Mouse (Mus musculus) kidney, postnatal 25 days (tissue): ENCODE measurements around the gene Htatip2.

Source experiments
- DNase-seq, 2 experiments: peaks; one replicate each; pipeline ENCODE4 v3.0.0; 2021; ENCODE audit warnings: mixed read lengths in 2 of 2

Htatip2 gene

GRCm38 (mm10) chr7:49786618-49787382 is 27.9 kb downstream of the Htatip2 start:
- peak; percentile 71 to 77 for DNase-seq

- no peak for DNase-seq
These were observed 28.4 kb downstream of the Htatip2 start for GRCm38 (mm10) chr7:49787383-49787645.

GRCm38 (mm10) chr7:49794304-49794703 is 35.4 kb downstream of the Htatip2 start:
- no peak for DNase-seq

GRCm38 (mm10) chr7:49797171-49797570 is 38.3 kb downstream of the Htatip2 start:
- DNase-seq = no peak

GRCm38 (mm10) chr7:49803511-49803910 is 44.6 kb downstream of the Htatip2 start:
- DNase-seq = no peak

GRCm38 (mm10) chr7:49804638-49805165 is 45.8 kb downstream of the Htatip2 start:
- no peak for DNase-seq

- no peak for DNase-seq
These were observed 46.7 kb downstream of the Htatip2 start for GRCm38 (mm10) chr7:49805618-49806017.

- no peak for DNase-seq
These were observed 48.3 kb downstream of the Htatip2 start for GRCm38 (mm10) chr7:49807093-49807682.

GRCm38 (mm10) chr7:49807846-49808622 is 49.1 kb downstream of the Htatip2 start:
- no peak for DNase-seq

- no peak for DNase-seq
These were observed 50.2 kb downstream of the Htatip2 start for GRCm38 (mm10) chr7:49809100-49809499.

GRCm38 (mm10) chr7:49809562-49809961 is 50.6 kb downstream of the Htatip2 start:
- DNase-seq = no peak

GRCm38 (mm10) chr7:49811346-49811745 is 52.4 kb downstream of the Htatip2 start:
- DNase-seq = peak in 1 of 2 experiments; percentile 7

- no peak for DNase-seq
These were observed 60.5 kb downstream of the Htatip2 start for GRCm38 (mm10) chr7:49819393-49819792.

GRCm38 (mm10) chr7:49821370-49821769 is 62.5 kb downstream of the Htatip2 start:
- DNase-seq = no peak

- DNase-seq = no peak
These were observed 63.1 kb downstream of the Htatip2 start for GRCm38 (mm10) chr7:49822028-49822427.
